Mouse (Mus musculus): ENCODE measurements at regions not wholly inside any gene's neighbourhood (a gene's known extent, or its start where the extent isn't known, plus 50 kb on each side); places are given as distances from the start of the nearest gene placed in this dataset.

DNA sequence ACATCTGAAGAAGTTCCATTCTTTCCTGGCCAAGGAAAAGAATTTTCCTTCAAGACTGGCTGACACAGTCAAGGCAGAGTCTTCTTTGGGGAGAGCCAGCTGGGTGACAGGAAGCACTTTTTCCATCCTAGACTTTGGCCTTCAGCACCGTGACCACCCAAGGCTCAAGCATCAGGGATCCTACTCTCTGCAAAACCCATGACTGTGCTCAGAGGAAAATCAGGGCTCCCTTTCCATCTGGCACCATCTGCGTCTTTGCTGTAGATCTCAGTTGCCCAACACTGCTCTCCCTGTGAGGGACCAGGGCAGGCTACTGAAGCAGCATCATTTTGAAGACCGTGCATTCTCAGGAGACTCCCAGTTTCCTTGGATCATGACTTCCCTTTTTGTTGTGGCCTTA lies 51.1 kb upstream of the 1700012B07Rik start:
- peak; percentile 21 for DNase-seq
